9 mouse cellular contexts compared by ENCODE assay signal in the genomic region with DNA sequence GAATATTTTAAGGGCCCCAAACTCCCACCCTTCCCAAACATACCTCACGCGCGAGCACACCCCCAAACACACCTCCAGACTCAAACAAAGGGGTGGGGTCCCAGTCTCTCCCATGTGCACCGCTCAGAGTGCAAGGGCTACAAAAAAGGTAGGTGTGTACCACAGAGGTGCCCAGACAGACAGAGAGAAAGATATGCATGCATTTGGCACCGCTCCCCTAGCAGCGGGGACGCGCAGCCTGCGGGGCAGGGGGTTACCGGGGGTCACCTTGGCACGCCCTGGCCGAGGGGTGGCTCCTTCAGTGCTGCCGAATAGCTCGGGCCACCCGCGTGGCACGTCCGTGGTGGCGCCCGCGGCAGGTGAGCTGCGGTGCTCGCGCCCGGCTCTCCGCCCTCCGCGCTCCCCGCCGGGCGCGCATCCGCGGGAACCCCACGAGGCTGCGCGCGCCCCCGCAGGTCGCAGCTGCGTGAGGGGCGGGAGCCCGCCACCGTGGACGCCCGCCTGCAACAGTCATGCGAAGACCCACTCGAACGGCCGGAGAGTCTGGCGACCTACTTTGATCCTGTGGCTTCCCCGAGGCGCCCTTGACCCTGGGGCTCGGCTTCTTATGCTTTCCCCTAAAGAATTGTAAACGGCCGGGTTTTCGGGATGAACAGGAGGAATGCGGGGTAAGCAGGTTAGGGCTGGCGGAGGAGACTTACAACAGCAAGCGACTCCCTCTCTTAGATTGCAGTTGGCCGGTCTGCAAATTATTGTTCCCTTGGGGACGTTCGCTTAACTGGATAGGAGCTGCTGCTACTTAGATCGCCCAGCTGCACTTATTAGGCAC. TPM values are rescaled to one million over a fixed set of nuclear protein-coding genes. Genes with fewer than 3 reads are reported as not detected.
DNase-seq lines count a peak whose midpoint lies in the region; ATAC-seq and TF ChIP-seq lines count a peak whose summit lies in the region.
"Had no signal": no experiment of that assay in that cellular context is flagged by ENCODE, and none has a peak within 500 bp of the region (broad histone marks: within the 10 kb centered on the region; RNA-seq: fewer than 3 reads in every experiment).

A gene (minus strand): TSS at position 762 of the 829 bp plus-strand sequence.

- no peaks in the 10 kb centered on the region for H3K9me3 ChIP-seq in lung, embryonic 16.5 days (ENCODE audit: control insufficient read depth, low read length)
- no peaks in the 10 kb centered on the region for H3K9me3 ChIP-seq in hindbrain, embryonic 13.5 days
- H3K9me3 ChIP-seq in limb, embryonic 14.5 days (ENCODE audit: control insufficient read depth, low read length) = no peaks in the 10 kb centered on the region

- no peak within 1 kb of the TSS for H3K9ac ChIP-seq in lung, embryonic 16.5 days (ENCODE audit: low read length)
- H3K9ac ChIP-seq in hindbrain, embryonic 13.5 days = peak within 1 kb of the TSS; percentile 83
- peak within 1 kb of the TSS; percentile 25; the same call in 1 of the 2 replicates for H3K9ac ChIP-seq in limb, embryonic 14.5 days (ENCODE audit: low read depth, low read length, severe bottlenecking)

- H3K4me2 ChIP-seq in lung, embryonic 16.5 days (ENCODE audit: low read depth, low read length) = peak within 1 kb of the TSS; percentile 73
- peak within 1 kb of the TSS; percentile 91 for H3K4me2 ChIP-seq in hindbrain, embryonic 13.5 days
- peak within 1 kb of the TSS; percentile 97 for H3K4me2 ChIP-seq in limb, embryonic 14.5 days (replicated peaks; ENCODE audit: low read depth, low read length, severe bottlenecking)

- H3K36me3 ChIP-seq in lung, embryonic 16.5 days (ENCODE audit: control insufficient read depth, insufficient read depth, low read length) = no peaks in the 10 kb centered on the region
- H3K36me3 ChIP-seq in hindbrain, embryonic 13.5 days = no peaks in the 10 kb centered on the region
- H3K36me3 ChIP-seq in limb, embryonic 14.5 days (ENCODE audit: control insufficient read depth, insufficient read depth, low read length) = no peaks in the 10 kb centered on the region

- TF ChIP-seq POLR2A in limb, embryonic 14.5 days (IDR thresholded peaks at IDR 0.05; ENCODE audit: borderline replicate concordance, extremely low read depth, insufficient read depth, insufficient read length) = no peak

- H3K27me3 ChIP-seq in lung, embryonic 16.5 days (ENCODE audit: control insufficient read depth, insufficient read depth, low read depth, low read length) = peaks cover 42% of the 10 kb centered on the region
- peaks cover 79% of the 10 kb centered on the region for H3K27me3 ChIP-seq in hindbrain, embryonic 13.5 days
- H3K27me3 ChIP-seq in limb, embryonic 14.5 days (ENCODE audit: control insufficient read depth, insufficient read depth, low read length) = peaks cover 42% of the 10 kb centered on the region

- WGBS in lung, embryonic 16.5 days = under 1% methylated on average over 49 of the region's 64 CpGs
- WGBS in hindbrain, embryonic 13.5 days = under 1% methylated on average over 63 of the region's 64 CpGs
- WGBS in limb, embryonic 14.5 days = under 1% methylated on average over 47 of the region's 64 CpGs

- DNase-seq in adrenal gland, postnatal 14 days = peak; percentile 23
- DNase-seq in adrenal gland, adult 18-20 months (ENCODE audit: low spot score in 2 of 2) = no peak
- no peak for DNase-seq in lung, postnatal 36 days
- peak; percentile 47 for DNase-seq in limb, embryonic 14.5 days (ENCODE audit: low spot score)
- peak; percentile 52 for DNase-seq in right cerebral cortex, adult 18-20 months

- ATAC-seq in lung, embryonic 16.5 days (ENCODE audit: low read depth) = no peak
- ATAC-seq in hindbrain, embryonic 13.5 days (ENCODE audit: low FRiP score) = peak; percentile 72
- 0 out of 2 replicates have a peak, but pooled peaks have one; percentile 9 for ATAC-seq in limb, embryonic 14.5 days (ENCODE audit: low FRiP score, low read depth)
- ATAC-seq in CD4-positive, CD25-positive, alpha-beta regulatory T cell, adult 4 months = no peak

- peaks cover 6% of the 10 kb centered on the region for H3K4me1 ChIP-seq in lung, embryonic 16.5 days (replicated peaks; ENCODE audit: control insufficient read depth, insufficient read depth, low read length)
- peaks cover 30% of the 10 kb centered on the region for H3K4me1 ChIP-seq in hindbrain, embryonic 13.5 days (replicated peaks)
- H3K4me1 ChIP-seq in limb, embryonic 14.5 days (ENCODE audit: control insufficient read depth, insufficient read depth, low read length) = peaks cover 6% of the 10 kb centered on the region; the same call in 1 of the 2 replicates

- H3K27ac ChIP-seq in lung, embryonic 16.5 days (ENCODE audit: low read length) = no peak within 1 kb of the TSS
- H3K27ac ChIP-seq in hindbrain, embryonic 13.5 days = 0 out of 2 replicates have a peak within 1 kb of the TSS, but pooled peaks have one; percentile 23
- no peak within 1 kb of the TSS for H3K27ac ChIP-seq in limb, embryonic 14.5 days (replicated peaks; ENCODE audit: low read depth, low read length)

- peak within 1 kb of the TSS; percentile 47 for H3K4me3 ChIP-seq in lung, embryonic 16.5 days (ENCODE audit: low read length)
- peak within 1 kb of the TSS; percentile 62 for H3K4me3 ChIP-seq in hindbrain, embryonic 13.5 days
- peak within 1 kb of the TSS; percentile 49 for H3K4me3 ChIP-seq in limb, embryonic 14.5 days (replicated peaks; ENCODE audit: low read length)

RNA-seq across cellular contexts. Expression of the gene that starts here (rescaled TPM):
- total RNA-seq in adrenal gland, postnatal 14 days (2021) = 0.48 TPM in 1 of 2 replicates, not detected in the other
- under 1 TPM in 1 of 2 experiments, not detected in 1; 0.43 TPM for total RNA-seq in adrenal gland, adult 18-20 months (2021)
- polyA plus RNA-seq in lung, embryonic 16.5 days (2015; fragmentation: Nextera tagmentation; extraction: Ambion mirVana) = not detected in 2 replicates
- 8.8 and 9.6 TPM in 2 replicates for polyA plus RNA-seq in hindbrain, embryonic 13.5 days (2015; fragmentation: Nextera tagmentation; extraction: Ambion mirVana)
- 0.52 and 0.55 TPM in 2 replicates for polyA plus RNA-seq in limb, embryonic 14.5 days (2012; rRNA removed)
- 0.08 and 0.40 TPM in 2 replicates for polyA plus RNA-seq in limb, embryonic 14.5 days (2014; fragmentation: Nextera tagmentation; extraction: Ambion mirVana)
- not detected for polyA plus RNA-seq in CD4-positive, CD25-positive, alpha-beta regulatory T cell, adult 4 months (2017; shearing (Covaris generic))
- polyA plus RNA-seq: gonadal fat pad, adult 2 months had no signal

Comparison
In these comparisons a context has a peak if more than half of its experiments do, and no peak if none do; other contexts are left out.
1. Peak in DNase-seq in adrenal gland, postnatal 14 days; RNA of the gene not detected or under 1 TPM.
2. Peak in DNase-seq, ATAC-seq, H3K4me3 ChIP-seq, H3K9ac ChIP-seq and H3K4me2 ChIP-seq in limb, embryonic 14.5 days; RNA of the gene not detected or under 1 TPM.